Mouse (Mus musculus) ovary, postnatal 14 days (tissue): ENCODE results near the gene Frmpd3.

Experiments
- DNase-seq: peaks from one replicate; pipeline ENCODE4 v3.0.0; 2022; ENCODE audit warnings: low spot score

Frmpd3 gene

DNA sequence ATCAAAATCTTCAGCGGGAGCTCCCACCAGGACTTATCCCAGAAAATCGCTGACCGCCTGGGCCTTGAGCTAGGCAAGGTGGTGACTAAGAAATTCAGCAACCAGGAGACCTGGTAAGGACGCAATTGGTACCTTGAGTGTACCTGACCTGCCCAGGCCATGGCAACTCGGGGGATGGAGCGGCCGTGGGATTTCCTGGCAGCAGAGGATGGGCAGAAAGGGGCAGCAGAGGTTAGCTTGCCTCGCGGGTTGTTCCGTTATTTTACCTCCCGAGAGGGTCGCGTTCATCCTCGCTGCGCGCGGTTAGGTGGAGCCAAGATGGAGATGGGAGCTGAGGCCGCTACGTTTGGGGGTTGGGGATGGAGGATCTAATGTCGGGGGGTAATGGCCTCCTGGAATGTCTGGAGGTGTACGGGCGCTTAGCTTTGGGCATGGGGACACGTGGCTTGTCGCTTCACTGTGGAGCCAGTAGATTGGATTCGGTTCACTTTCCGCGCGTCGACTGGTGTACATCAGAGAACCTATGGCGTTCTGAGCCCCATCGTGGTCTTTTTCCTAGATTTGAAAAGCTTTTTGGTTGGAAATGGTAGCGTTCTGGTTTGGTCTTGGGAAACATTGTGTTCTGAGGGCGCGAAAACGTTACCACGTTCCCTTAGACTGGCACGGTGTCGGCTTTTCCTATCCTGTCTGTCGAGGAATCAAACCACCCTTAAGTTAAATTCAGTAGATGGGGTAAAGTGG, 114.9 kb downstream of the Frmpd3 start:
- DNase-seq, result no peak

DNA sequence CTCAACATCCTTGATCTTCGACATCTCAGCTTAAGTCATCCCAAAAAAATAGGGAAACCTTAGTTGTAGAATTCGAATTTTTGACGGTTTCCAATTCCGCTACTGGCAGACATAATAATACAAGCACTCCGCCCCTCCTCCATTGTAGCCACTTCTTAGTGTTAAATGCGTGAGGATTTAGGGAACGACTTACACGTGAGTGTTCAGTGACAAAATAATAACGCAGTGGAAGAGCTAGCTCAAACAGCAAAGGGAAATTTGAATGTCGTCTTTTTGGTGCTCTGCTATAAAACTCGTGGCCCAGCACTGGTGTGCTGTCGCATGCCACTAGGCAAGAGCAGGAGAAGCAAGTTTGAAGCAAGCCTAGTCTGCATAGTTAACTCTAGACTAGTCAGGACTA, 115.4 kb downstream of the Frmpd3 start:
- no peak for DNase-seq

DNA sequence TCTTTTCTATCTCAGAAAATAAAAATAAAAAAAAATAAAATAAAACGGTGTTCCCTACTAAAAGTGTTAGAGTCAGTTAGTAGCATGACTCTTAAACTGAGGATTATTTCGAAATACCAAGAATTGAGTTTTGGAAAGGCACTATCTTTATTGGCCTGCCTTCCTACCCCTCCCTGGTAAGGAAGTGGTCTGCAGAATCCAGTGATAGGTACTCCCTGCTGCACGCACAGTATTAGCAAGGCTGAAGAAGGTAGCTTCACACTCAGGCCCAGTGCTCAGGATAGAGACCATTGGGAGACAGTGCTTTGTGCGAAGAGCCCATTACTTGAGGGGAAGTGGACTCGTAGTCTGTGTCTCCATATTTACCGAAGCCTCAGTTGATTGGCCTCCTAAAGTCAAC, 136.2 kb downstream of the Frmpd3 start:
- DNase-seq, result no peak

DNA sequence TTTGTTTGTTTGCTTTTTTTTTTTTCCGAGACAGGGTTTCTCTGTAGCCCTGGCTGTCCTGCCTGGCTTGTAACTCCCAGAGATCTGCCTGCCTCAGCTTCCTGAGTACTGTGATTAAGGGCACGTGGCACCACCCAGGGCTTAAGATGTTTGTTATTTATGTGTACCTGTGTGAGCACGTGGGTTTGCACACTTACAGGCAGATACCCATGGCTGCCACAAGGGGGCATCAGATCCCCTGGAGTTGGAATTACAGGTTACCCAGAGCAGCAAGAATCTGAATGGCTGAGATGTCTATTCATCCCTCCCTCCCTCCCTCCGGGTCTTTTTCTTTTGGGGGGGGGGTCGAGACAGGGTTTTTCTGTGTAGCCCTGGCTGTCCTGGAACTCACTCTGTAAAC, 137.1 kb downstream of the Frmpd3 start:
- no peak for DNase-seq
